Mouse (Mus musculus) kidney, adult 2 months (tissue): ENCODE measurements around the gene Gm21885.

ENCODE experiments used
- CTCF ChIP-seq: fragments of 200-500 bp; conservative IDR thresholded peaks from 2 replicates; pipeline ENCODE4 v1.5.1; 2011; ENCODE audit warnings: low read depth, mild to moderate bottlenecking, control low read depth, low read length, moderate library complexity, mixed read lengths; ENCODE audit not compliant: insufficient read depth, insufficient read length
- POLR2A ChIP-seq: fragments of 200-500 bp; IDR thresholded peaks from one replicate; pipeline ENCODE4 v1.6.1; 2011; ENCODE audit warnings: low read depth, low read length, control low read depth

DNA sequence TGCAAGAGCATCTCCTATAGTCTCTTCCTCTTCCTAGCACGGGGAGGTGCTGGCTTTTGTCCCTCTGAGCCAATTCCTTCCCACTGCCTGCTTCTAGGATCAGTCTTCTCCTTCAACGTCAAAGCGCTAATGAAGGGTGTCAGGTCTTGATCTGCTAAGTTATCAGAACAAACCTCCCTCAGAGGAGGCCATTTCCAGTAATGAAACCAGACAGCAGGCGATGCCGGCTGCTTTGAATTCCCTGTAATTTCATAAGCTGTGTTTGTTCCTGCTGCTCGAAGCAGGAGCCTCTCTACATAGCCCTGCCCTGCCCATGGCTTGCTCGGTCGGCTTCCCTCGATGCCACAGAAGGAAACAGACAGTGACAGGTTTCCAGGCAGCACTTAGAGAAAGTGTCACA lies 37.3 kb upstream of the Gm21885 start:
- TF ChIP-seq CTCF (no peak), POLR2A (no peak)
